In the genomic region with DNA sequence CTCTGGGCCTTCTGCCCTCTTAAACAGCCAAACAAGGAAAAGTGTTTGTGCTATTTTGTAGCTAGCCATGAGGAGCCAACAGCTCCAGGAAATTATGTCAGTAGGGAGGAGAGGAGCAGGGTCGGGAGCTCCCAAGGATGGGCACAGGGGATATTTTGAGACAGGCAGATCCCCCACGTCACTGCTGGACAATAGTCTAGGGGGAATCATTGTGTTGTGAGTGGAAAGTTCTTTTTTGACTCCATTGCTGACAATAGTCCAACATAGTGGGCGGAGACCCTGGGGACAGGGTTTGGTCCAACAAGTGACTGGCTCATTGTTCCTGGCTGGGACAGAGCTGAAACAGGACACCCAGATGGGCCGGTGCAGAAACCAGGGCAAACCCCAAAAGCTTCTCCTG, we compare ENCODE assay signal across 9 mouse cellular contexts. TPM values are rescaled to one million over a fixed set of nuclear protein-coding genes. Genes with fewer than 3 reads are reported as not detected.
A peak's percentile ranks its signal among the peaks of the same experiment; 100 is the strongest.
DNase-seq lines count a peak whose midpoint lies in the region; TF ChIP-seq lines count a peak whose summit lies in the region.
"Had no signal": no experiment of that assay in that cellular context is flagged by ENCODE, and none has a peak within 500 bp of the region (broad histone marks: within the 10 kb centered on the region; RNA-seq: fewer than 3 reads in every experiment).

No protein-coding gene starts in this region.

- no peak for TF ChIP-seq CTCF in spleen, adult 2 months (IDR thresholded peaks at IDR 0.05; ENCODE audit: extremely low read depth, insufficient read depth, insufficient read length, insufficient replicate concordance)
- TF ChIP-seq CTCF in heart, adult 2 months (IDR thresholded peaks at IDR 0.05) = no peak

- WGBS in spleen, adult 2 months = 84% methylated on average over 4 of the region's 4 CpGs
- WGBS in heart, adult 2 months = 15% methylated on average over 4 of the region's 4 CpGs

- no peak for TF ChIP-seq POLR2A in spleen, adult 2 months (IDR thresholded peaks at IDR 0.05; ENCODE audit: low read depth, low read length)
- peak; percentile 34; the same call in 1 of the 2 replicates for TF ChIP-seq POLR2A in heart, adult 2 months (IDR thresholded peaks at IDR 0.05; ENCODE audit: insufficient read depth, low read depth, low read length)

- intact Hi-C loops in heart, adult 2 months (cut with DNase I) = no loop called here

- no peaks in the 10 kb centered on the region for H3K4me1 ChIP-seq in spleen, adult 2 months (ENCODE audit: control insufficient read depth, insufficient read depth, insufficient read length)
- H3K4me1 ChIP-seq in heart, adult 2 months (ENCODE audit: control insufficient read depth, insufficient read depth, low read length) = peaks cover 42% of the 10 kb centered on the region

- H3K4me3 ChIP-seq in spleen, adult 2 months (ENCODE audit: extremely low read depth, insufficient read depth, insufficient read length) = no peak overlapping the region
- no peak overlapping the region for H3K4me3 ChIP-seq in heart, adult 2 months
- H3K4me3 ChIP-seq: limb, embryonic 15.5 days had no signal

- H3K79me2 ChIP-seq in heart, adult 2 months (replicated peaks; ENCODE audit: control insufficient read depth, insufficient read depth, low read length) = no peaks in the 10 kb centered on the region

- no peaks in the 10 kb centered on the region for H3K36me3 ChIP-seq in spleen, adult 2 months (ENCODE audit: control insufficient read depth, insufficient read depth, low read length)
- H3K36me3 ChIP-seq in heart, adult 2 months (ENCODE audit: control insufficient read depth, insufficient read depth, low read length) = peaks cover 10% of the 10 kb centered on the region; the same call in 1 of the 2 replicates
- H3K36me3 ChIP-seq: limb, embryonic 15.5 days had no signal

- no peak for DNase-seq in spleen, adult 2 months (ENCODE audit: low read depth in 1 of 2, low spot score in 2 of 2)
- no peak for DNase-seq in spleen, adult 12 weeks (ENCODE audit: low spot score)
- peak; percentile 76 to 86 for DNase-seq in heart, adult 2 months
- peak; percentile 86 for DNase-seq in heart, postnatal 4 days
- no peak for DNase-seq in frontal cortex, postnatal 10 days (ENCODE audit: low spot score in 2 of 2)
- no peak for DNase-seq in frontal cortex, postnatal 36 days (ENCODE audit: low spot score in 2 of 2)
- no peak for DNase-seq in frontal cortex, adult 2 months (ENCODE audit: extremely low spot score in 1 of 2, low spot score in 1 of 2)

- H3K9ac ChIP-seq in heart, adult 2 months (ENCODE audit: low read depth, low read length) = no peak overlapping the region
- H3K9ac ChIP-seq: limb, embryonic 15.5 days had no signal

- H3K27ac ChIP-seq in spleen, adult 2 months (ENCODE audit: insufficient read depth, low read length) = 0 out of 2 replicates have a peak overlapping the region, but pooled peaks have one; percentile 17
- H3K27ac ChIP-seq in heart, adult 2 months = peak overlapping the region; percentile 91
- H3K27ac ChIP-seq: limb, embryonic 15.5 days had no signal

- no peaks in the 10 kb centered on the region for H3K27me3 ChIP-seq in spleen, adult 2 months (ENCODE audit: control insufficient read depth, insufficient read depth, low read length)
- no peaks in the 10 kb centered on the region for H3K27me3 ChIP-seq in heart, adult 2 months (ENCODE audit: control insufficient read depth, insufficient read depth, low read length)
- H3K27me3 ChIP-seq: limb, embryonic 15.5 days had no signal

- TF ChIP-seq EP300 in heart, adult 2 months (IDR thresholded peaks at IDR 0.05; ENCODE audit: insufficient read depth, low read depth, low read length) = peak; percentile 96

RNA-seq across cellular contexts. Expression of a gene that starts 18.7 kb away (rescaled TPM):
- polyA plus RNA-seq in spleen, adult 2 months (2012; rRNA removed) = 36.0 and 46.0 TPM in 2 replicates
- 1 to 10 TPM; 3.6 to 4.2 TPM for total RNA-seq in heart, adult 2 months (2021)
- polyA plus RNA-seq in heart, adult 2 months (2012; rRNA removed) = 9.6 and 11.1 TPM in 2 replicates
- total RNA-seq in heart, postnatal 4 days (2021) = 1 to 10 TPM; 2.5 to 2.6 TPM
- 3.4 and 4.1 TPM in 2 replicates for polyA plus RNA-seq in frontal cortex, adult 2 months (2012; rRNA removed)
- total RNA-seq: granulocyte monocyte progenitor cell, adult 5-6 weeks had no signal

RNA-seq across cellular contexts. Expression of a gene that starts 19.5 kb away (rescaled TPM):
- 7.7 and 8.9 TPM in 2 replicates for polyA plus RNA-seq in spleen, adult 2 months (2012; rRNA removed)
- 10 to 100 TPM; 22.3 to 32.6 TPM for total RNA-seq in heart, adult 2 months (2021)
- polyA plus RNA-seq in heart, adult 2 months (2012; rRNA removed) = 40.4 and 46.8 TPM in 2 replicates
- total RNA-seq in heart, postnatal 4 days (2021) = 10 to 100 TPM; 10.6 to 12.2 TPM
- 0.57 and 0.58 TPM in 2 replicates for polyA plus RNA-seq in frontal cortex, adult 2 months (2012; rRNA removed)

Comparison
In these comparisons a context has a peak if more than half of its experiments do, and no peak if none do; other contexts are left out.
1. DNase-seq: peak in heart, adult 2 months (2 of 2) and heart, postnatal 4 days (single experiment); none in spleen, adult 2 months (0 of 2), spleen, adult 12 weeks (single experiment), frontal cortex, postnatal 10 days (0 of 2), frontal cortex, postnatal 36 days (0 of 2) and frontal cortex, adult 2 months (0 of 2).